Mouse (Mus musculus) small intestine, adult 2 months (tissue): ENCODE measurements around the gene Gm7361. TPM values are rescaled to one million over a fixed set of nuclear protein-coding genes. Genes with fewer than 3 reads are reported as not detected.

ENCODE experiments used
- H3K27ac ChIP-seq: fragments of 200-500 bp; 2 replicates; pipeline ENCODE4 v1.5.1; 2012; ENCODE audit warnings: low read depth, low read length, control low read depth, inconsistent platforms; ENCODE audit not compliant: insufficient read depth
- H3K27me3 ChIP-seq: fragments of 200-500 bp; 2 replicates; pipeline ENCODE4 v1.6.1; 2012; ENCODE audit warnings: mild to moderate bottlenecking, moderate library complexity, low read length, inconsistent platforms; ENCODE audit not compliant: control insufficient read depth, insufficient read depth
- H3K36me3 ChIP-seq: fragments of 200-500 bp; 2 replicates; pipeline ENCODE4 v1.6.1; 2012; ENCODE audit warnings: mild to moderate bottlenecking, low read length, control low read depth, inconsistent platforms; ENCODE audit not compliant: control insufficient read depth, insufficient read depth
- H3K4me1 ChIP-seq: fragments of 200-500 bp; 2 replicates; pipeline ENCODE4 v1.6.1; 2012; ENCODE audit warnings: low read length, inconsistent platforms, mixed read lengths; ENCODE audit not compliant: control insufficient read depth, insufficient read depth, insufficient read length
- H3K4me3 ChIP-seq: fragments of 200-500 bp; 2 replicates; pipeline ENCODE4 v1.5.1; 2012; ENCODE audit warnings: low read depth, mild to moderate bottlenecking, control low read depth, inconsistent platforms, low read length, moderate library complexity
- CTCF ChIP-seq: fragments of 200-500 bp; IDR thresholded peaks from 2 replicates; pipeline ENCODE4 v1.5.1; 2012; ENCODE audit warnings: low read depth, mild to moderate bottlenecking, control low read depth, inconsistent platforms, low read length, moderate library complexity, mixed read lengths; ENCODE audit not compliant: insufficient replicate concordance, insufficient read length; ENCODE audit errors: extremely low read depth
- POLR2A ChIP-seq: fragments of 200-500 bp; IDR thresholded peaks from 2 replicates; pipeline ENCODE4 v1.6.1; 2012; ENCODE audit warnings: low read depth, mild to moderate bottlenecking, control low read depth, inconsistent platforms, low read length, moderate library complexity
- WGBS: fragments of 180-500 bp; shearing (Covaris S2); methylation state at CpG from one replicate; pipeline ENCODE4 v1.1.7; 2018; 5-methylcytosine and 5-hydroxymethylcytosine counted together
- polyA plus RNA-seq: library from polyadenylated mRNA; depleted of rRNA; stranded (reverse); fragments of >200 nt; gene quantifications from 2 replicates; pipeline ENCODE4 v1.2.3, GENCODE M21; 2012; rRNA removed

Gene Gm7361
- polyA plus RNA-seq, 1 experiment: not detected

- no peaks in the 10 kb centered on the region for H3K36me3 ChIP-seq
- 70% methylated on average over 1 of the region's 1 CpGs for WGBS
- H3K27ac ChIP-seq: no peak overlapping the region
- TF ChIP-seq CTCF: no peak
- H3K4me1 ChIP-seq: no peaks in the 10 kb centered on the region
- no peaks in the 10 kb centered on the region for H3K27me3 ChIP-seq
- no peak overlapping the region for H3K4me3 ChIP-seq
Measured at GRCm38 (mm10) chr5:26291621-26292020, 34.1 kb downstream of the Gm7361 start.

- TF ChIP-seq CTCF (no peak), POLR2A (no peak)
- Histone ChIP-seq H3K27ac (no peak overlapping the region), H3K4me1 (no peaks in the 10 kb centered on the region), H3K4me3 (no peak overlapping the region), H3K36me3 (no peaks in the 10 kb centered on the region), H3K27me3 (no peaks in the 10 kb centered on the region)
- WGBS: 59% methylated on average over 1 of the region's 1 CpGs
Measured at GRCm38 (mm10) chr5:26293258-26293657, 35.8 kb downstream of the Gm7361 start.

Other genes starting within 250 kb of the Gm7361 start
- gene Gm5862, start 234.8 kb upstream of the Gm7361 start, polyA plus RNA-seq: not detected in 2 replicates
- gene Speer4a, start 218.1 kb upstream of the Gm7361 start, polyA plus RNA-seq: not detected in 2 replicates
- gene Gm7347, start 199.1 kb upstream of the Gm7361 start, polyA plus RNA-seq: not detected in 2 replicates
- not detected in 2 replicates for gene Gm10471, start 168.4 kb upstream of the Gm7361 start, polyA plus RNA-seq
- gene 5031410I06Rik, start 152.3 kb upstream of the Gm7361 start, polyA plus RNA-seq: not detected in 2 replicates
- gene Gm10220, start 136.3 kb upstream of the Gm7361 start, polyA plus RNA-seq: not detected in 2 replicates